Mouse (Mus musculus) C3H10T1/2 (cell line): Measurements from ENCODE around the gene Gm20807. TPM values are rescaled to one million over a fixed set of nuclear protein-coding genes. Genes with fewer than 3 reads are reported as not detected.

Experiments used
- polyA plus RNA-seq, 2 experiments: library from polyadenylated mRNA; unstranded; fragments of >200 nt; fragmentation: generic; extraction: Trizol; gene quantifications; one replicate each; pipeline ENCODE4 v1.2.1; 2012; ENCODE audit warnings: missing spikeins in 2 of 2

Gene Gm20807
- polyA plus RNA-seq = not detected

DNA sequence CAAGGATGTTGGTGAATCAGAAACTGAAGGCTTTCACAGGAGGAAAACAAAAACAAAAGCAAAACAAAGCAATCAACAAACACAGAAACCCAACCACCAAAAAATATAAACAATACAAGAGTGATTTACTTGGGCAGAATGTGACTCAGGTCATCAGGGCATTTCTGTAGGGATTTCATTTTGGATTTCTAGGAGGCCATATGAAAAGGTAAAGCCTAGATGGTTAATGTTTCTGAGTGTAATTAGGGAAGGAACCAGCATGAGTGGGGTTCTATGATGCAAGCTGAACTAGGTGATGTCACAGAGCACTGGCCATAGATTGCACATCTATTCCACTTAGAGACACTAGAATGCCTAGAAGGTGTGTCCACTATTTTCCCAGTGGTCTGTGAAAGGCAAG is at the start of gene Gm20807:
Gene Gm20807, plus strand, starts transcription at position 301 of the 400 bp plus-strand sequence.

Other genes with a start within 250 kb of the Gm20807 start
- not detected for gene Gm21891, start 90.6 kb downstream of the Gm20807 start, polyA plus RNA-seq
- not detected for gene Gm21425, start 119.1 kb downstream of the Gm20807 start, polyA plus RNA-seq
- gene Gm21828, start 181.0 kb downstream of the Gm20807 start, polyA plus RNA-seq = not detected
- not detected for gene Gm21440, start 209.5 kb downstream of the Gm20807 start, polyA plus RNA-seq
- not detected for gene Gm21454, start 209.6 kb downstream of the Gm20807 start, polyA plus RNA-seq